Mouse (Mus musculus): ENCODE data around the gene Itgb3.
"Not testable (repeated sequence)": the region's sequence is repeated elsewhere in the genome, so short reads cannot be mapped to it uniquely, and the experiment has no call there.

The Itgb3 gene

GRCm38 (mm10) chr11:104607491-104608245 is at the start of gene Itgb3:
Itgb3 (plus strand) TSS chr11:104608000.
- peak; percentile 85 to 87 for DNase-seq

- DNase-seq: no peak
Observed at GRCm38 (mm10) chr11:104558065-104558464, 49.7 kb upstream of the Itgb3 start.

GRCm38 (mm10) chr11:104558651-104559403 is 49.0 kb upstream of the Itgb3 start:
- no peak for DNase-seq

GRCm38 (mm10) chr11:104560971-104561370 is 46.8 kb upstream of the Itgb3 start:
- no peak for DNase-seq

- no peak for DNase-seq
Observed at GRCm38 (mm10) chr11:104563496-104563895, 44.3 kb upstream of the Itgb3 start.

GRCm38 (mm10) chr11:104565172-104565571 is 42.6 kb upstream of the Itgb3 start:
- DNase-seq: no peak

- no peak for DNase-seq
Observed at GRCm38 (mm10) chr11:104566097-104566496, 41.7 kb upstream of the Itgb3 start.

GRCm38 (mm10) chr11:104566796-104567195 is 41.0 kb upstream of the Itgb3 start:
- no peak for DNase-seq

- no peak for DNase-seq
Observed at GRCm38 (mm10) chr11:104567736-104568135, 40.1 kb upstream of the Itgb3 start.

GRCm38 (mm10) chr11:104568326-104568725 is 39.5 kb upstream of the Itgb3 start:
- no peak for DNase-seq

- not testable (repeated sequence) for DNase-seq
Observed at GRCm38 (mm10) chr11:104570515-104570914, 37.3 kb upstream of the Itgb3 start.

- peak; percentile 74 to 78 for DNase-seq
Observed at GRCm38 (mm10) chr11:104571373-104571772, 36.4 kb upstream of the Itgb3 start.

- no peak for DNase-seq
Observed at GRCm38 (mm10) chr11:104572091-104572490, 35.7 kb upstream of the Itgb3 start.

- peak; percentile 38 to 39 for DNase-seq
Observed at GRCm38 (mm10) chr11:104572566-104572965, 35.2 kb upstream of the Itgb3 start.

- no peak for DNase-seq
Observed at GRCm38 (mm10) chr11:104576772-104577612, 30.8 kb upstream of the Itgb3 start.

- no peak for DNase-seq
Observed at GRCm38 (mm10) chr11:104578074-104578473, 29.7 kb upstream of the Itgb3 start.

GRCm38 (mm10) chr11:104579084-104579483 is 28.7 kb upstream of the Itgb3 start:
- DNase-seq: no peak

GRCm38 (mm10) chr11:104579575-104579974 is 28.2 kb upstream of the Itgb3 start:
- DNase-seq: no peak

GRCm38 (mm10) chr11:104580091-104580490 is 27.7 kb upstream of the Itgb3 start:
- DNase-seq: no peak

GRCm38 (mm10) chr11:104580606-104581005 is 27.2 kb upstream of the Itgb3 start:
- no peak for DNase-seq

GRCm38 (mm10) chr11:104581446-104582307 is 26.1 kb upstream of the Itgb3 start:
- no peak for DNase-seq

- no peak for DNase-seq
Observed at GRCm38 (mm10) chr11:104582308-104582606, 25.5 kb upstream of the Itgb3 start.

Data from cerebellum, postnatal 14 days (tissue).